Mouse (Mus musculus): Measurements from ENCODE around the gene Atg4b. TPM values are rescaled to one million over a fixed set of nuclear protein-coding genes. Genes with fewer than 3 reads are reported as not detected.
"Not testable (repeated sequence)": the region's sequence is repeated elsewhere in the genome, so short reads cannot be mapped to it uniquely, and the experiment has no call there.

Atg4b gene
- total RNA-seq, 2 experiments from 2014 or later = 38.4 to 39.6 TPM

- peak; percentile 92 to 95 for DNase-seq
- intact Hi-C loops (cut with DNase I) = loop anchor here (1.0 to 5.0 kb wide), 3 partner anchors 46 to 412 kb away; partner anchors contain the start of genes Dtymk, Hdlbp, Pask and Ppp1r7
Observed at GRCm38 (mm10) chr1:93754573-93755290, 3.4 kb downstream of the Atg4b start, which contains the start of gene Thap4. Gene Thap4, minus strand, starts transcription at chr1:93754864.

GRCm38 (mm10) chr1:93755291-93755610, 4.0 kb downstream of the Atg4b start:
- intact Hi-C loops (cut with DNase I) = loop anchor here (1.0 to 5.0 kb wide), 3 partner anchors 46 to 413 kb away; partner anchors contain the start of genes Dtymk, Hdlbp, Pask and Ppp1r7
- DNase-seq = no peak

GRCm38 (mm10) chr1:93755618-93756017, 4.3 kb downstream of the Atg4b start:
- intact Hi-C loops (cut with DNase I) = loop anchor here (1.0 to 5.0 kb wide), 3 partner anchors 45 to 413 kb away; partner anchors contain the start of genes Dtymk, Hdlbp, Pask and Ppp1r7
- DNase-seq = no peak

- intact Hi-C loops (cut with DNase I) = loop anchor here (5.0 kb wide), 1 partner anchor 414 kb away; the partner anchor contains the start of genes Pask and Ppp1r7
Observed at GRCm38 (mm10) chr1:93756154-93756553, 4.9 kb downstream of the Atg4b start.

GRCm38 (mm10) chr1:93760076-93760475, 8.8 kb downstream of the Atg4b start:
- intact Hi-C loops (cut with DNase I) = no loop called here
- no peak for DNase-seq

More at GRCm38 (mm10) chr1:93756154-93756553, 4.9 kb downstream of the Atg4b start:
- DNase-seq = no peak

- intact Hi-C loops (cut with DNase I); DNase-seq: not testable (repeated sequence)
Observed at GRCm38 (mm10) chr1:93763531-93763930, 12.2 kb downstream of the Atg4b start.

GRCm38 (mm10) chr1:93764871-93765591, 13.7 kb downstream of the Atg4b start:
- DNase-seq = no peak
- intact Hi-C loops (cut with DNase I) = no loop called here

- intact Hi-C loops (cut with DNase I) = no loop called here
Observed at GRCm38 (mm10) chr1:93767600-93767999, 16.3 kb downstream of the Atg4b start.

GRCm38 (mm10) chr1:93769901-93770300, 18.6 kb downstream of the Atg4b start:
- intact Hi-C loops (cut with DNase I) = no loop called here

More at GRCm38 (mm10) chr1:93767600-93767999, 16.3 kb downstream of the Atg4b start:
- DNase-seq = no peak

GRCm38 (mm10) chr1:93776686-93777085, 25.4 kb downstream of the Atg4b start:
- intact Hi-C loops (cut with DNase I) = no loop called here
- no peak for DNase-seq

More at GRCm38 (mm10) chr1:93769901-93770300, 18.6 kb downstream of the Atg4b start:
- no peak for DNase-seq

GRCm38 (mm10) chr1:93786912-93787311, 35.6 kb downstream of the Atg4b start:
- intact Hi-C loops (cut with DNase I) = no loop called here
- no peak for DNase-seq

- DNase-seq = no peak
- intact Hi-C loops (cut with DNase I) = no loop called here
Observed at GRCm38 (mm10) chr1:93794526-93794925, 43.2 kb downstream of the Atg4b start.

GRCm38 (mm10) chr1:93795886-93796285, 44.6 kb downstream of the Atg4b start:
- no peak for DNase-seq
- intact Hi-C loops (cut with DNase I) = no loop called here

GRCm38 (mm10) chr1:93800670-93801503, 49.6 kb downstream of the Atg4b start:
- intact Hi-C loops (cut with DNase I) = loop anchor here (2.0 to 10.0 kb wide), 3 partner anchors 46 to 286 kb away; partner anchors contain the start of genes Farp2 and Thap4
- DNase-seq = no peak

- intact Hi-C loops (cut with DNase I) = loop anchor here (2.0 to 10.0 kb wide), 4 partner anchors 47 to 287 kb away; partner anchors contain the start of genes Farp2 and Thap4
- DNase-seq = peak; percentile 86 to 91
Observed at GRCm38 (mm10) chr1:93801741-93802238, 50.5 kb downstream of the Atg4b start, which contains the start of gene Dtymk. Gene Dtymk, minus strand, starts transcription at chr1:93801934.

GRCm38 (mm10) chr1:93802771-93803170, 51.5 kb downstream of the Atg4b start:
- no peak for DNase-seq
- intact Hi-C loops (cut with DNase I) = loop anchor here (2.0 to 10.0 kb wide), 3 partner anchors 134 to 288 kb away; partner anchors contain the start of gene Farp2

GRCm38 (mm10) chr1:93803556-93804507, 52.5 kb downstream of the Atg4b start, which contains the start of gene Ing5:
Gene Ing5, plus strand, starts transcription at chr1:93803965.
- peak; percentile 100 for DNase-seq
- intact Hi-C loops (cut with DNase I) = loop anchor here (2.0 to 10.0 kb wide), 4 partner anchors 19 to 289 kb away; partner anchors contain the start of gene Farp2

GRCm38 (mm10) chr1:93804818-93805217, 53.5 kb downstream of the Atg4b start:
- no peak for DNase-seq
- intact Hi-C loops (cut with DNase I) = loop anchor here (2.0 to 10.0 kb wide), 3 partner anchors 18 to 290 kb away; partner anchors contain the start of gene Farp2

All from heart, postnatal 36 days (tissue).